Mouse (Mus musculus) macrophage (primary cell): ENCODE results near the gene Orm2. TPM values are rescaled to one million over a fixed set of nuclear protein-coding genes. Genes with fewer than 3 reads are reported as not detected.

Experiments used
- H3K27ac ChIP-seq: fragments of 350-480 bp; formaldehyde crosslinking; 2 replicates; pipeline ENCODE4 v1.9.0; 2021
- H3K36me3 ChIP-seq: fragments of 350-480 bp; formaldehyde crosslinking; 2 replicates; pipeline ENCODE4 v1.9.0; 2021; ENCODE audit errors: inconsistent target
- H3K4me3 ChIP-seq: fragments of 350-480 bp; formaldehyde crosslinking; 2 replicates; pipeline ENCODE4 v1.9.0; 2021; ENCODE audit errors: inconsistent target
- H3K79me2 ChIP-seq: fragments of 350-480 bp; formaldehyde crosslinking; 2 replicates; pipeline ENCODE4 v1.9.0; 2021; ENCODE audit errors: inconsistent target
- WGBS: methylation state at CpG from one replicate; pipeline ENCODE4 v1.1.7; 2026; ENCODE audit warnings: inconsistent platforms; ENCODE audit not compliant: missing documents; 5-methylcytosine and 5-hydroxymethylcytosine counted together
- polyA plus RNA-seq: library from polyadenylated mRNA; stranded (reverse); fragments of 250-400 nt; gene quantifications from 3 replicates; pipeline ENCODE4 v1.2.4, GENCODE M21; 2018; ENCODE audit warnings: inconsistent platforms

The Orm2 gene
- polyA plus RNA-seq, 1 experiment from 2014 or later = not detected

DNA sequence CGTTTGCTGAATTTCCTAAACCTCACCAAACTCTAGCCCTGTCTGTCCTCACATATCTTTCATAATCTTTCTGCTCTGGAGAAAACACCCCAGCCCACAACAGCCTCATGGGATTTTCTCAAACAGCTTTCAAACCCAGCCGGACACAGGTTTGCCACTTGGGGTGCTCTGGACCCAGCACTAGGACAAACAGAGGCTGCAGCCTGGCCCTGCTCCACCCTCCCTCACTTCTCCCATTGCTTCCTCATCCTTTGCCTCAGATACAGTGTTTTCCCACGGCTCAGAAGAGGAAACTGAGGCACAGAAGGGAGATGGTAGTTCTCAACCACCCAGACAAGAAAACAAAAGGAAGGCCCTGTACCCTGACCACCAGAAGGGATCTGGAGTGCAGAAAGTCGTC is 43.4 kb downstream of the Orm2 start:
- Histone ChIP-seq H3K79me2 (peaks cover 25% of the 10 kb centered on the region), H3K4me3 (no peak overlapping the region), H3K27ac (no peak overlapping the region), H3K36me3 (no peaks in the 10 kb centered on the region)
- 73% methylated on average over 4 of the region's 4 CpGs for WGBS

- Histone ChIP-seq H3K36me3 (no peaks in the 10 kb centered on the region), H3K4me3 (no peak overlapping the region; the same call in 1 of the 2 replicates), H3K79me2 (peaks cover 10% of the 10 kb centered on the region; the same call in 1 of the 2 replicates), H3K27ac (peak overlapping the region; percentile 78)
- WGBS = 87% methylated on average over 7 of the region's 7 CpGs
Observed at GRCm38 (mm10) chr4:63408247-63408646, 46.0 kb downstream of the Orm2 start.

- peak overlapping the region; percentile 78 for H3K27ac ChIP-seq
- peak overlapping the region; percentile 41; the same call in 1 of the 2 replicates for H3K4me3 ChIP-seq
- H3K79me2 ChIP-seq = peaks cover 10% of the 10 kb centered on the region; the same call in 1 of the 2 replicates
- 14% methylated on average over 8 of the region's 8 CpGs for WGBS
- H3K36me3 ChIP-seq = no peaks in the 10 kb centered on the region
Observed at GRCm38 (mm10) chr4:63408649-63409048, 46.4 kb downstream of the Orm2 start.

GRCm38 (mm10) chr4:63409317-63409907 is 47.2 kb downstream of the Orm2 start:
- WGBS = 3% methylated on average over 18 of the region's 18 CpGs
- Histone ChIP-seq H3K79me2 (peaks cover 10% of the 10 kb centered on the region; the same call in 1 of the 2 replicates), H3K36me3 (no peaks in the 10 kb centered on the region), H3K27ac (peak overlapping the region; percentile 78), H3K4me3 (peak overlapping the region; percentile 41)

DNA sequence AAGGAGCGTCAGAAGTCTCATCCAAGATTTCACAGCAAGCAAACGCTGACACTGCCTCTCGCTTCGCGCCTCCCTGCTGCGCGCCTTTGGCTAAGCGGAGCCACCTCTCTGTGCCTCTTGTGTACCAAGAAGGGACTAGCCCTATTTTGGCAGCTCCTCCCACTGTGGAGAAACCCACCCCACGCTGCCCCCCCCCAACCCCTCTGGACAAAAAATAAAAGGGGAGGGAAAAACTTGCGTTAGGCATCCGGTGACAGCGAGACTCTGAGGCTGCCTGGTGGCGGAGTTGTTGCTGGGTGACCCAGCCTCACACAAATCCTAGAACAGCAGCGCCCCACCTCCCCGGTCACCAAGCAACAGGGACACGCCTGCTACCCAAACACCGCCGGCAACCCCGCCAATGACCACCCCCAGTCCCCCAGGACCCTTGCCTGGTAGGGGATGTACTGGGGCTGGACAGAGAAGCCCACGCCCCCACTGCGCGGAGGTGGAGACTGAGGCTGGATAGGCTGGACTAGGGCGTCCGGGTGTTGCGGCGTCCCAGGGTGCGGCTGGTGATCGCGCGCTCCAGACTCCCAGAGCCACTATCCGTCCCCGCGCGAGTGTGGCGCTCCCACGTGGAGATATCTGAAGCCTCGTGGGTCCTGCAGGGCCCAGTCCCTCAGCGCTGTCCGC is 47.8 kb downstream of the Orm2 start:
- H3K4me3 ChIP-seq = peak overlapping the region; percentile 41
- H3K27ac ChIP-seq = peak overlapping the region; percentile 78
- H3K36me3 ChIP-seq = no peaks in the 10 kb centered on the region
- 1% methylated on average over 39 of the region's 39 CpGs for WGBS
- peaks cover 10% of the 10 kb centered on the region; the same call in 1 of the 2 replicates for H3K79me2 ChIP-seq

- Histone ChIP-seq H3K36me3 (no peaks in the 10 kb centered on the region), H3K27ac (no peak overlapping the region), H3K4me3 (peak overlapping the region; percentile 41), H3K79me2 (peaks cover 10% of the 10 kb centered on the region; the same call in 1 of the 2 replicates)
- under 1% methylated on average over 19 of the region's 19 CpGs for WGBS
Observed at GRCm38 (mm10) chr4:63410583-63410934, 48.3 kb downstream of the Orm2 start.

DNA sequence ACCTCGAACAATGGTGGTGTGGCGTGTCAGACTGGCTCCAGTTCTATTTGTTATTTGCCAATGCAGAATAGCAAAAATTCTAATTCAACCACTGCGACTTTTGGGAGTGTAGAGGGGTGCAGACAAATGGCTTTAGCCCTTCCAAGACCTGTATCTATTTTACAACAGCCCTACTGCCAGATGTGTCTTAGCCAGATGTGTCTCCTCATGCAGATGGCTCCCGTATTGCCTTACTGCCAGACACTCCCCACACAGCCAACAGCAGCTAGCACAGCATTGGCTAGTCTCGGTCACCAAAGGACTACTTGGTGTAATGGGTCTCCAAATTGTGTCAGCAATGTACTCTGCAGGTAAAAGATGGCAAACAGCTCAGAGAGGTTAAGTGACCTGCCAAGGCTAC is 49.0 kb downstream of the Orm2 start:
- H3K79me2 ChIP-seq = peaks cover 10% of the 10 kb centered on the region; the same call in 1 of the 2 replicates
- no peaks in the 10 kb centered on the region for H3K36me3 ChIP-seq
- WGBS = 90% methylated on average over 5 of the region's 5 CpGs
- no peak overlapping the region for H3K4me3 ChIP-seq
- no peak overlapping the region for H3K27ac ChIP-seq

- 40% methylated on average over 5 of the region's 5 CpGs for WGBS
- Histone ChIP-seq H3K79me2 (no peaks in the 10 kb centered on the region), H3K27ac (no peak overlapping the region), H3K4me3 (no peak overlapping the region), H3K36me3 (no peaks in the 10 kb centered on the region)
Observed at GRCm38 (mm10) chr4:63414951-63415350, 52.7 kb downstream of the Orm2 start.

Other genes starting within 250 kb of the Orm2 start
- not detected in 3 replicates for gene Ambp, start 207.7 kb upstream of the Orm2 start, polyA plus RNA-seq
- gene Kif12, start 190.3 kb upstream of the Orm2 start, polyA plus RNA-seq = not detected in 3 replicates
- 0.04 TPM in 1 of 3 replicates, not detected in the others for gene Col27a1, start 148.4 kb upstream of the Orm2 start, polyA plus RNA-seq
- 0.36 to 0.41 TPM in 2 of 3 replicates, not detected in the other for gene Orm1, start 17.9 kb upstream of the Orm2 start, polyA plus RNA-seq
- not detected in 3 replicates for gene Orm3, start 6.3 kb upstream of the Orm2 start, polyA plus RNA-seq
- gene Akna, start 40.9 kb downstream of the Orm2 start, polyA plus RNA-seq = 14.8 to 23.1 TPM (median 20.8 TPM) in 3 replicates
- gene Whrn, start 133.5 kb downstream of the Orm2 start, polyA plus RNA-seq = 0.07 to 0.50 TPM (median 0.48 TPM) in 3 replicates
- gene Atp6v1g1, start 182.3 kb downstream of the Orm2 start, polyA plus RNA-seq = 355 to 475 TPM (median 452 TPM) in 3 replicates
- gene Tmem268, start 196.3 kb downstream of the Orm2 start, polyA plus RNA-seq = 19.7 to 29.5 TPM (median 23.1 TPM) in 3 replicates
- not detected in 3 replicates for gene Gm11213, start 242.8 kb downstream of the Orm2 start, polyA plus RNA-seq